Mouse (Mus musculus): ENCODE measurements at regions not wholly inside any gene's neighbourhood (a gene's known extent, or its start where the extent isn't known, plus 50 kb on each side); places are given as distances from the start of the nearest gene placed in this dataset.

- DNase-seq (ENCODE audit: low spot score in 2 of 2) = no peak
These were observed 461.6 kb upstream of the 3110018I06Rik start for GRCm38 (mm10) chr12:107026821-107027220.

- DNase-seq (ENCODE audit: low spot score in 2 of 2) = no peak
These were observed 460.4 kb upstream of the 3110018I06Rik start for GRCm38 (mm10) chr12:107027842-107028549.

DNA sequence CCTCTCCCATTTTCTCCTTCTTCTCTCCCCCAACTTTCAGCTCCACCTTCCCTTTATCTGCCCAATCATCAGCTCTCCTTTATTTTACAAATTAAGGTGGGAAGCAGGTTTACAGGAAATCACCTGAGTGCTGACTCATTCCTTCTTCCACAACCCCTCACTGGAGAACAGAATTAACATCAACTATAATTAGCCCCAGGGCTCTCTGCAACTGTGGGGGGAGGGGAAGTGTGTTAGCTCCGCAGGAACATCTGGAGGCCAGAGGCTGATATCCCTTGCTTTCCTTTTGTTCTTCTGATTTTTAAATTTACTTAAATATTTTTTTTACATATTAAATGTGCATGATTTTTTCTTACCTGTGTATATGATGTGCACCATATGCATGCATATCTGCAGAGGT is 459.4 kb upstream of the 3110018I06Rik start:
- no peak for DNase-seq (ENCODE audit: low spot score in 2 of 2)

DNA sequence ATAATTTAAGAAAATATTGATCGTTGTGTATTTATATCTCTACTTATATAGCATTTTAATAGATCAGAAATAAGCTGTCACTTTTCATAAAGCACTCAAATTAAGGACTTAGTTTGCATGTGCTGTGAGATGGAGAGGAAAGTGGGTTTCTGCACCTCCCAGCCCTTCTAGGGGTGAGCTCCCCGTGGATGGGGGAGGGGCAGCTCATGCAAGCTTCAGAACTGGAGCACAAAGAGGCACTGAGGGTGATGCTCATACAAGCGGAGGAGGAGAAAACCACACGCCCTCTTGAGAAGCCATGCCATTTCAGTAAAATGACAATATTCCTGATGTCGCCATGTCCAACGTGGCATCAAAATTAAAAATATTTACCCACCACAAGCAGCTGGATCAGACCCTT is 452.1 kb upstream of the 3110018I06Rik start:
- DNase-seq (ENCODE audit: low spot score in 2 of 2) = no peak

- no peak for DNase-seq (ENCODE audit: low spot score in 2 of 2)
These were observed 446.3 kb upstream of the 3110018I06Rik start for GRCm38 (mm10) chr12:107041927-107042652.

DNA sequence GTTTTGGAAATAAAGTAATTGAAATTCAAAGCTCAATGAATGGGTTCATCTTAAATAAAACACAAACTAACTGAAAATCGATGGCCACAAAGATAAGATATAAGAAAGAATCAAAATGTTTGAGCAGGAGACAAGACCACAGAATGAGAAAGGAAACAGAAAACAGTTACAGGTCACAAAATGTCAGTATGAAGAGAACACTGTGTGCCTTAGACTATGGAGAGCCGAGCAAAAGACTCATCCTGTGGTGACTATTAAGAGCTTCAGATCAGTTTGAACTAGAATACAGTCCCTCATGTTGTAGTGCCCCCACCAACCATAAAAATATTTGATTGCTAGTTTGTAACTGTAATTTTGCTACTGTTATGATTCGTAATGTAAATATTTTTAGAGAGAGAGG is 441.9 kb upstream of the 3110018I06Rik start:
- no peak for DNase-seq (ENCODE audit: low spot score in 2 of 2)

- peak; percentile 28 to 47 for DNase-seq (ENCODE audit: low spot score in 2 of 2)
These were observed 441.3 kb upstream of the 3110018I06Rik start for GRCm38 (mm10) chr12:107047059-107047531.

DNA sequence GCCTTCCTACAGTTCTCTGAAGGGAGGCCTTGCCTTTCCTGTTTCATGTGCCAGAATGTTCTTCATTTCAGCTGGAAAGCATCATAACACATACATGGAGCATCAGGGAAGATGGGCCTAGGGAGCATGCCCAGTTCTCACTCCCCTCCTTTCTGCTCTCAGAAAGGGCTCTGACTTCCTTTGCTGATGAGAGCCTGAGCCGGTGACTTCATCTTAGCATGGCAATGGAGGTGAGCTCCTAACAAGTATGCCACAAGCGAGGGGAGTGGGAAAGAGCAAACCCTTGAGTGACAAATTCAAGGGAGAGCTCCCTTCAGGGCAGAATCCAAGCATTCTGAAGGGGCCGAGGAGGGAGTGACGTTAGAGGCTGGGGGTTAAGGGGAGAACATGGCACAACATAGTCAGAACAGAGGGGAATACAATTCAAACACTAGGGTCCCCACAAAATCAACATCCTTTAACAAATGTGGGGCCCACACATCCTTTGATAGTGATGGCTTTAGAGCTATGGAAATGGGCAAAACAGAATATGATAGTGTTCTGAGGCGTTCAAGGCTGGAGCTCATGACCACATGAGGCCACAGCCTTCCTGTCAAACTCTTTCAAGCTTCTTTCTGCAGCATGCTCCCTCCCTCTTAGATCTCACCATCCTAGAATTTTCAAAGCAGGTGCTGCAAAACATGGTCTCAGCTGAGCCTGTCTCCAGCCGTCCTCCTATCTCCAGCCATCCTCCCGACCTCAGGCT is 437.4 kb upstream of the 3110018I06Rik start:
- DNase-seq (ENCODE audit: low spot score in 2 of 2) = no peak

DNA sequence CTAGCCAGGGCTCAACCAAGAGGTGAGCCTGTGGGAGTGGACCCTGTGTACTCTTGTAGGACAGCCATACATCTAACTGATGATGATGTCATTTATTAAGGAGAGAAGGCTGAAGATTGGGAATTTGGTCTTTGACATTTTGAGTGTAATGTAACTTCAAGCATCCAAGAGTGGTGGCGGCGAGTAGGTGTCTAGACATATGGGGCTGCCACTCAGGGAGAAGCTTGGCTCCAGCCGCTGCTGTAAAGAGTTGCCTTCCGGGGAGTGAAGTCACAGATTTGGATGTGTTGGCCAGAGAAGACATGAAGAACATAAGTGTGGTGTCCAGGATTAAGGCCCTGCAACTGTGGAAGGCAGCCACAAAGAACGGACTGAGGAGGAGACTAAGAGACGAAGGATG is 436.3 kb upstream of the 3110018I06Rik start:
- DNase-seq (ENCODE audit: low spot score in 2 of 2) = peak; percentile 32 to 50

GRCm38 (mm10) chr12:107056553-107056952 is 431.9 kb upstream of the 3110018I06Rik start:
- no peak for DNase-seq (ENCODE audit: low spot score in 2 of 2)

GRCm38 (mm10) chr12:107060514-107060913 is 427.9 kb upstream of the 3110018I06Rik start:
- DNase-seq (ENCODE audit: low spot score in 2 of 2) = no peak

- no peak for DNase-seq (ENCODE audit: low spot score in 2 of 2)
These were observed 421.1 kb upstream of the 3110018I06Rik start for GRCm38 (mm10) chr12:107067346-107067745.

- no peak for DNase-seq (ENCODE audit: low spot score in 2 of 2)
These were observed 405.9 kb upstream of the 3110018I06Rik start for GRCm38 (mm10) chr12:107082541-107082940.

DNA sequence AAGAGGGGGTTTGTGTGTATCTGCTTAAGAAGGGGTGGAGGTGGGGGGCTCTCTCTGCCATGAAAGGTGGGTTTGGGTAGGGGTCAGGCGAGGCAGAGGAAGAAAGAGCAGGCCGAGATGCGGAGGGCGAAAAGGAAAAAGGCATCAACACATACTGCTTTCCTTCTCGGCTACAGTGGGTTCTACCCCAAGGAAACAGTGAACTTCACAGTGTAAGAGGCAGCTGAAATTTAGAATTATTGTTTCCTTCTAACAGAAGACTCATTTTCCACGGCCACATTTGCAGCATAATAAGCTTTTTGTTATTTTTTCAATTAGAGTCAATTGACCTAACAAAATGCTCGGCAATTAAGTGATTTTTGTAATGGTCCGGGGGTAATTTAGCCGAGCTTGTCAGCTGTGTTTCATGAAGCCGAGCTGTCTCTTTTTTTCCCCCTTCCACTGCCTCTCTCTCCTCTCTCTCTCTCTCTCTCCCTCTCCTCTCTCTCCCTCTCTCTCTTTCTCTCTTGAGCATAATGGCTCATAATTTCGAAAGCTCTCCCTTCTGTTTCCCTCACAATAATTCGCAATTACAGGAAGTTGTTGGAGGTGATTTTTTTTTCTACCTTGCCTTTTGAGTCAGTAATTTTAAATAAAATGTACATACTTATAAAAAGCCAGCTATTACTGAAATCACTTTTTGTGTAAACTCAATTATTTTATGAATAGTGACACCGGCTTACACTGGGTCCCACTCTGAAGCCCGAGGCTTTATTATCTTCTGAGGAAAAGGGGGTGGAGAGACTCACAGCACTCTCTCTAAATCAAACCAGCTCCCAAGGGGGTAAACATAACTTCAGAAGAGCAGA is 403.1 kb upstream of the 3110018I06Rik start:
- DNase-seq (ENCODE audit: low spot score in 2 of 2) = no peak

GRCm38 (mm10) chr12:107085906-107086655 is 402.4 kb upstream of the 3110018I06Rik start:
- DNase-seq (ENCODE audit: low spot score in 2 of 2) = peak; percentile 62 to 75

DNA sequence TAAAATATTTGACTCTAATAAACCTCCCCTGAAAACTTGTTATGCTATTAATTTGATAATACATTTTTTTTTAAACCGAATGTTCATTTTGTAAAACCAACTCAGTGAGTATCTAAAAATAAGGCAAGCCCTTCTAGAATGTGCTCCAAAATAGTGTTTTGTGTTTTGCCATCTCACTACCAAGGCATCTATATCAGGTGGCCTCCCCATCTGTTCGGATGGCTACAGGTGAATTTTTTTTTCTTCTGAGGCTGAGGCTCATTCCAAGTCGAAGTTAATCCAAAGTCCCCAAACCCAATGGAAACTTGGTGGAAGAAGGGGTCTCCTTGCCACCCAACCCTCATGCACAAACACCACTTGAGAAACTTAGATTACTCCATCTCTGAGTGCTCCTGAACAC is 396.3 kb upstream of the 3110018I06Rik start:
- no peak for DNase-seq (ENCODE audit: low spot score in 2 of 2)

DNA sequence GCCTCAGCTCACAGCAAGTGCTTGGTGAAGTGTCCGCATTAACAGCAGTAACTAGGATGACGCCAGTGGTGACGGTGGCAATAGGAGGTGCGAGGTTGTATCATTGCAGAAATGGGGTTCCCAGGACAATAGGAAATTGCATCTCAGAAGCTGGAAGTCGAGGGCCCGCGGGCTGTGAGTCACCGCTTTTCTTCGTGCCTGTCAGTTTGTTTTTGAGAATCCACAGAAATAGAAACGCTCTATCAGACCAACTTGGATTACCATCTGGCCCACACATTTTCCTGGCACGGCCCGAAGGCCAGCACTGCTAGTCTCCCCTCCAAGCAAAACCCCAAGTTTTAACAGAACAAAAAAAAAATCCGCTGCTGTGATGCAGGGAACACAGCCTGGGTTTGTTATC is 395.1 kb upstream of the 3110018I06Rik start:
- peak; percentile 65 to 69 for DNase-seq (ENCODE audit: low spot score in 2 of 2)

DNA sequence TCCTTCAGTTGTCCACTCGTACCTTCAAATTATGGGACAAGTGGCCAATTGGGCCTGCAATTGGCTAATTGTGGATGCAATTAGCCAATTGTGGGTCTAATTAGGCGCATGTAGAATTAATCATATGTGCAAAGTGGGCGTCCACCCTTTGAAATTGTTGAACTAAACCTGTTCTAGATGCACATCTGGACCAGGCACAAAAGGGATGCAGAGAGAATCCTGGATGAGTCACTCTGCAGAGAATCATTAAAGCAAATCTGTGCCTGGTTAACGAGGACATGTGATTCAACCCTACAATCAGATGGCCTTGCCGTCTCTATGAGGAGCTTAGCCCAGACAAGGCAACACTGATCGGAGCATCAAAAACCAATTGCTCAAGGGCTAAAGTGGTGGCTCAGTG is 393.0 kb upstream of the 3110018I06Rik start:
- DNase-seq (ENCODE audit: low spot score in 2 of 2) = no peak

- DNase-seq (ENCODE audit: low spot score in 2 of 2) = no peak
These were observed 383.9 kb upstream of the 3110018I06Rik start for GRCm38 (mm10) chr12:107104570-107104969.

GRCm38 (mm10) chr12:107105017-107105416 is 383.4 kb upstream of the 3110018I06Rik start:
- DNase-seq (ENCODE audit: low spot score in 2 of 2) = no peak
